Mouse (Mus musculus): ENCODE data around the gene Zbed6. TPM values are rescaled to one million over a fixed set of nuclear protein-coding genes. Genes with fewer than 3 reads are reported as not detected.

Gene Zbed6
- polyA plus RNA-seq, 1 experiment from 2014 or later = not detected

DNA sequence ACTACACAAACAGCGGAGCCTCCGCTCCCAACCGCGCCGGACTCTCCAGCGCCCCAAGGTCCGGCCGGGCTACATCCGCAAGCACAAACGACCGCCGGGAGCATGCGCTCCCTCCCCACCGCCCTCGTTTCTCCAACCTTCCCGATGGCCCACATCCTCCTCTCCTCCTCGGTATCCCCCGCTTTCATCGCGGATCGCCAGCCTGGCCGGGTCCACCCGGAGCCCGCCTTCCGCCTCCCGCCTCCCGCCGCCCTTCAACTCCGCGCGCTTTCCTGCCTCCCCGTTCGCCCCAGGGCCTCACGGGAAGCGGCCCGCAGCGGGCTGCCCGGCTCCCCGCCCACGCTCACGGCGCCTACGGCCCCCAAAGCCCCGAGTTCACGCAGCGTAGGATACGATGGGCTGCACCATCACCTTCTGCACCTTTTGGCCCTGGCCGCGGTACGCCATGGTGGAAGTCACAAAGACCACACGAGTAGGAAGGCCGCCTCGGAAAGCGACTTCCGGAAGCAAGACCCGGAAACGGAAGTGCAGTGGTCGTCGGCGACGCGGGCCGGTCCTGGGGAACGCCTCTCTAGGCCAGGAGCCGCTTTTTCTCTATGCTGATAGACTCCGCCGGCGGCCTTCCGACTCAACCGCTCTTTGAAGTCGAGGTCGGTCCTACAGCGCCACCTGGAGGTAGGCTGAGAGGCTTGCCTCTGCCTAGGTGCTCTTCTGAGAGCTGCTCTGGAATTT, 50.7 kb downstream of the Zbed6 start, which contains the start of gene Snrpe:
Gene Snrpe (minus strand): TSS at position 521 of the 732 bp plus-strand sequence.
- Histone ChIP-seq H3K9ac (replicated peaks; ENCODE audit: low read depth, low read length) (peak within 1 kb of the TSS; percentile 94), H3K27me3 (replicated peaks; ENCODE audit: control insufficient read depth, insufficient read depth, low read length) (no peaks in the 10 kb centered on the region), H3K4me2 (ENCODE audit: low read length) (peak within 1 kb of the TSS; percentile 81), H3K36me3 (ENCODE audit: control insufficient read depth, insufficient read depth) (peaks cover 12% of the 10 kb centered on the region; the same call in 1 of the 2 replicates), H3K27ac (ENCODE audit: low read length) (peak within 1 kb of the TSS; percentile 72), H3K9me3 (ENCODE audit: control insufficient read depth, low read length) (no peaks in the 10 kb centered on the region), H3K4me1 (replicated peaks; ENCODE audit: control insufficient read depth, insufficient read depth, low read length) (peaks cover 7% of the 10 kb centered on the region), H3K4me3 (replicated peaks; ENCODE audit: low read length) (peak within 1 kb of the TSS; percentile 84)
- peak; percentile 99 for ATAC-seq
- WGBS = under 1% methylated on average over 73 of the region's 73 CpGs

Other genes with a start within 250 kb of the Zbed6 start
- 3.6 and 4.4 TPM in 2 replicates for gene Sox13, start 236.5 kb downstream of the Zbed6 start, polyA plus RNA-seq (2015; fragmentation: Nextera tagmentation; extraction: Ambion mirVana)
- 490 and 513 TPM in 2 replicates for gene Snrpe, start 50.6 kb downstream of the Zbed6 start, polyA plus RNA-seq (2015; fragmentation: Nextera tagmentation; extraction: Ambion mirVana)
- gene Gm38394, start 433 bp upstream of the Zbed6 start, polyA plus RNA-seq (2015; fragmentation: Nextera tagmentation; extraction: Ambion mirVana) = 3.6 and 3.7 TPM in 2 replicates
- gene Lax1, start 29.2 kb upstream of the Zbed6 start, polyA plus RNA-seq (2015; fragmentation: Nextera tagmentation; extraction: Ambion mirVana) = not detected in 2 replicates
- gene Atp2b4, start 140.2 kb upstream of the Zbed6 start, polyA plus RNA-seq (2015; fragmentation: Nextera tagmentation; extraction: Ambion mirVana) = 9.3 and 11.1 TPM in 2 replicates
- gene Optc, start 247.1 kb upstream of the Zbed6 start, polyA plus RNA-seq (2015; fragmentation: Nextera tagmentation; extraction: Ambion mirVana) = 1.7 and 2.2 TPM in 2 replicates